Mouse (Mus musculus) central nervous system, embryonic 18 days (tissue): ENCODE measurements around the gene Cdc42bpg. TPM values are rescaled to one million over a fixed set of nuclear protein-coding genes. Genes with fewer than 3 reads are reported as not detected.

ENCODE experiments used
- polyA plus RNA-seq: library from polyadenylated mRNA; depleted of rRNA; stranded (reverse); fragments of >200 nt; gene quantifications from 2 replicates; pipeline ENCODE4 v1.2.3, GENCODE M21; 2012; rRNA removed

The Cdc42bpg gene
- 3.8 and 3.9 TPM in 2 replicates for polyA plus RNA-seq

DNA sequence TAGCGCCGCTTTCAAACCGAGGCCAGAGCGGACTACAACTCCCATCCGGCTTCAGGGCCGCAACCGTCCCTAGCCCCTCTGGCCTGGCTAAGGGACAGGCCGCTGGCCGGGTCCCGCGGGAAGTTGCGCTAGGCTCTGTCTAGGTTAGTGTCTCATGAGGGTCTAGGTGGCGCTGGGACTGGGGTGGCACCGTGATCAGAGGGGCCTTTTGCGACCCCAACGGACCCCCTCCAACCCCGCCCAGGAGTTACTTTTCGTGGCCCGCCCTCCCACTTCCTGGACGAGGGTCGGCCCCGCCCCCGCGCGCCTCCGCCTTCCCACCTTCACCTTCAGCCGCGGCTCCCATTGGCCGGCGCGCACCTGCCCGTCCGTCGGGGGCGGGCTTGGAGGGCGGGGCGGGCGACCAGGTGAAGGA lies at the start of gene Cdc42bpg:
Cdc42bpg (plus strand) TSS at position 320 of the 415 bp plus-strand sequence.

DNA sequence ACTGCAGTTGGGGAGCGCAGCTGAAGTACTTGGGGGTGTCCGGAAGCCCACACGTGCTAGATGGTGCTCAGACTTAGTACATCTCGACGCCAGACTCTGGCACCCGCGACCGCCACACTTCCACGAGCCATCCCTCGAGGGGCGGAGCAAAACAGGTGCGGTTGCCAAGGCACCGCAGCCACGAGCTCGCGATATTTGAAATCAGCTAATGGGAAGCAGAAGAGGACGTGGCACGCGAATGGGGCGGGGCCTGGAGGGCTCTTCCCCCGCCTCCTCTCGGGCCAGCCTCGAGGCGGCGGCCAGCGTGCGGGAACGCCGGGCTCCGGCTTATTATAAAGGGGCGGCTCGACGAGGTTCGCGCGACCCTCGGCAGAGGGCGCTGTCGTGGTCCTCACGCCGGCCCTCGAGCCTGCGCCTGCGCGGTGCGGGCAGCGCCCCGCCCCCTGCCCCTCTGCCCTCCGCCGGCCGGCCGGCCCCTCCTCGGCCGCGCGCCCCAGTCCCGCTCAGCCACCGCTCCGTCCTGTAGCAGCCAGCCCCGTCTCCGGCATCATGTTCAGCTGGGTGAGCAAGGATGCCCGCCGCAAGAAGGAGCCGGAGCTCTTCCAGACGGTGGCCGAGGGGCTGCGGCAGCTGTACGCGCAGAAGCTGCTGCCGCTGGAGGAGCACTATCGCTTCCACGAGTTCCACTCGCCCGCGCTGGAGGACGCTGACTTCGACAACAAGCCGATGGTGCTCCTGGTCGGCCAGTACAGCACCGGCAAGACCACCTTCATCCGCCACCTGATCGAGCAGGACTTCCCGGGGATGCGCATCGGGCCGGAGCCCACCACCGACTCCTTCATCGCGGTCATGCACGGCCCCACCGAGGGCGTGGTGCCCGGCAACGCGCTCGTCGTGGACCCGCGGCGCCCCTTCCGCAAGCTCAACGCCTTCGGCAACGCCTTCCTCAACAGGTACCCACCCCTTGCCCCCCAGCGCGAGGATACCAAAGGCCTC lies 29.5 kb upstream of the Cdc42bpg start, which contains the start of gene Ehd1:
Ehd1 (plus strand) TSS at position 300 of the 996 bp plus-strand sequence.

DNA sequence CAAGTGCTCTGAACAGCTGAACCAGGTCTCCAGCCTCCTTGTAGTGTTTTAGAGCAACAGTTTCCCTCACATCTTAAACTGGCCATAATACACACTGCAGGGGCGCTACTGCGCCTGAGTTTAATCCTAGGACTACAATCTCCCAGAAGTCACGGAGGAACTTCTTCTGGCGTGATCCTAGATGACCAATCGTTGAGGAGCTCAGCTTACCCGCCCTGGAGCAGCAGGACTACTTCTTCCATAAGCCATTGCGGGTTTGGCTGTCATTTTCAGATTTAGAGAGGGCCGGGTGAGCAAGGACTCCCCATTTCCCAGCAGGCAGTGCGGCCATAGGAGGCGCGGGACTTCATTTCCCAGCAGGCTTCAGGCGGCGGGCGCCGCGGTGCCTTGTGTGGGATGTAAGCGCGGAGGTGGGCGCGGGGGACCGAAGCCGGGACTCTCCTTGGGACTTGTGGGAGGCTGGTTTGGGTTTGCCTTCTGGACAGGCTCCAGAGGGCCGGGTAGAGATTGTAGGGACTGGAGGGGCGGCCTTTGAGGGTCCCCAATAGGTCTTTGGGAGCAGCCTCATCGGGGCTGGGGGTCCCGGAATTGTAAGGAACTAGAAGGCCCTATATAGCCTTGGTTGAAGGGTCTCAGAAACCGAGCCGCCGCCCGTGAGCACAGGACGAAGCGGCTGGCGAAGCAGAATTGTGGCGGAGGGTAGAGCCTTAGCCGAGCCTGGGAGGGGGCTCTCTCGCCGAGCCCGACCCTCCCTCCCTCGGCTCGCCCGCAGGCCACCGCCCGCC lies 28.6 kb downstream of the Cdc42bpg start, which contains the start of gene Men1:
Men1 (plus strand) TSS at position 307 of the 785 bp plus-strand sequence.

DNA sequence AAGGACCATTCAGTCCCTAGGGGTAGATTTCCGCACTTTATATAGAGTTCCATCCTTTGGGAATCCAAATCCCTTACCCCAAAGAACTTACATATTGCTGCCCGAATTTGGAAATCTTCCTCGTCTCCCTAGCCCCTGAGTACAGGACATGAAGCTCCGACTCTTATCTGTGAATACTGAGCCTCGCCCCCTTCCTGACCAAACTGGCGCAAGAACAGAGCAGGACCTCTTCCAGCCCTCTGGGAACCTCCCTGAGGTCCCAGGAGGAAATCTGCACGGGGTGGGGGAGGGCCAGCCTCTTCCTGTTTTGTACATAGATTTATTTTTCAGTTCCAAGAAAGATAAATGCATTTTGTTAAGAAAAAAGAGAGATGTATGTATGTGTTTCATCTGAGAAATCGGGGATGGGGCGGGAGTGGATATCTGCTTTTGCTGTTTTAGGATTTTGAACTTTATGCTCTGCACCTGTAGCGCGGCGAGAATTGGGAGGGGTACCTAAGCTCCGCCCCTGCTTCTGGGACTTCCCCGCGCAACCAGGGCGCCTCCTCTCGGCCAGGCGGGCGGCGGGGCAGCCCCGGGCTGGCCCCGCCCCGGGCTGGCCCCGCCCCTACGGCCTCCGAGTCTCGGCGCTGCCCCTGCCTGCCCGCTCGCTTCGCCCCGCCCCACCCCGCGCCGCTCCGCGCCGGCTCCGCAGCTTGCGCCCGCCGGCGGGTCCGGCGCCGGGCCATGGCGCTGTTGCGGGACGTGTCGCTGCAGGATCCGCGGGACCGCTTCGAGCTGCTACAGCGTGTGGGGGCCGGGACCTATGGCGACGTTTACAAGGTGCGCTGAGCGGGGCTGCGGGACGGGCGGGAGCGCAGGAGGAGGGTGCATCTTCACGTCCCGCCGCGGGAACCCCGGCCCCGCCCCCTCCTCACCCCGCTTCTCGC lies 34.5 kb downstream of the Cdc42bpg start, which contains the start of gene Map4k2:
Map4k2 (plus strand) TSS at position 612 of the 929 bp plus-strand sequence.

DNA sequence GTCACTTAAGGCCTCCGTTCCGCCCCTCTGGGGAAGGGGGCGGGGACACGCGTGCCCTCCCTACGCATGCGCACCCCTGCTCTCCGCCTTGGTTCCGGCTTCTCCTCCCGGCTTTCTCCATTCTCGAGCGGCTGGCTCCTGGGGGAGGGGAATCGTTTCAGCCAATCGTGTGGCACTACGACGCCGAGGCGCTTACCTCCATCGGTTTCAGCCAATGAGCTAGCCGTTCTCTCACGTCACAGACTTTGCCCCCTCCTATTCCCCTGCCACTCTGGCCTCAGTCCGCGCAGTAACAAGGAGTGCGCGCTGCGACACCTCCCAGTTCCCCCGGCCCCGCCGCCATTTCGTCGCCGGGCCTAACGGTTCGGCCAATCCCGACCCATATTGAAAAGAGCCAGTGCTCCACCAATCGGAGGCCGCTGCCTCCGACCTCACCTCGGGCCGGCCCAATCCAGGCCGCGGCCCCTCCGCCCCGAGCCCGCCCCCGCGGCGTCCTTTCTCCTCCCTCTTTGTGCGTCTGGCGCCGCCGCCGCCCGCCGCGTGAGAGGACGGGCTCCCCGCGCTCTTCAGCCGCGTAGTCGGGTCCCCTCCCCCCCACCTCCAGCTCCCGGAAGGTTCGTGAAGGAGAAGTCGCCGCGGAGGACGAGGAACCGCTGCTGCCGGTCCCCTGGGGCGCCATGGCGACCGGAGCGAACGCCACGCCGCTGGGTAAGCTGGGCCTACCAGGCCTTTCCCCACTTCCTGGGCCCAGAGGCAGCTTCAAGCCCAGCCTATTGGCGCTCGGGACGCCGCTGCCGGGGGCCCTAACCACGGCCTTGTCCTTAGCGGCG lies 57.4 kb downstream of the Cdc42bpg start, which contains the start of gene Sf1:
Sf1 (plus strand) TSS at position 280 of the 830 bp plus-strand sequence.

Other genes starting within 250 kb of the Cdc42bpg start
- gene Mrpl49, start 248.7 kb upstream of the Cdc42bpg start, polyA plus RNA-seq, result 44.9 and 46.3 TPM in 2 replicates
- 1,265 and 1,281 TPM in 2 replicates for gene Fau, start 248.6 kb upstream of the Cdc42bpg start, polyA plus RNA-seq
- 31.8 and 33.0 TPM in 2 replicates for gene Znhit2, start 245.3 kb upstream of the Cdc42bpg start, polyA plus RNA-seq
- gene Tm7sf2, start 238.1 kb upstream of the Cdc42bpg start, polyA plus RNA-seq, result 99.6 and 104 TPM in 2 replicates
- 87.7 and 91.1 TPM in 2 replicates for gene Vps51, start 229.2 kb upstream of the Cdc42bpg start, polyA plus RNA-seq
- 0.17 TPM in 1 of 2 replicates, not detected in the other for gene Tmem262, start 226.4 kb upstream of the Cdc42bpg start, polyA plus RNA-seq
- gene Gm28374, start 224.2 kb upstream of the Cdc42bpg start, polyA plus RNA-seq, result 1.5 and 1.6 TPM in 2 replicates
- 86.3 and 98.7 TPM in 2 replicates for gene Zfpl1, start 221.5 kb upstream of the Cdc42bpg start, polyA plus RNA-seq
- 4.4 and 4.7 TPM in 2 replicates for gene Cdca5, start 221.5 kb upstream of the Cdc42bpg start, polyA plus RNA-seq
- 0.09 and 0.18 TPM in 2 replicates for gene AC131692.1, start 212.0 kb upstream of the Cdc42bpg start, polyA plus RNA-seq
- gene Naaladl1, start 200.7 kb upstream of the Cdc42bpg start, polyA plus RNA-seq, result 0.59 and 0.63 TPM in 2 replicates
- 51.8 and 53.5 TPM in 2 replicates for gene Sac3d1, start 187.8 kb upstream of the Cdc42bpg start, polyA plus RNA-seq
- gene Snx15, start 178.2 kb upstream of the Cdc42bpg start, polyA plus RNA-seq, result 55.8 and 56.8 TPM in 2 replicates
- 0.15 TPM in 1 of 2 replicates, not detected in the other for gene Batf2, start 165.5 kb upstream of the Cdc42bpg start, polyA plus RNA-seq
- 107 and 108 TPM in 2 replicates for gene Arl2, start 164.9 kb upstream of the Cdc42bpg start, polyA plus RNA-seq
- 0.05 TPM in 1 of 2 replicates, not detected in the other for gene Majin, start 122.1 kb upstream of the Cdc42bpg start, polyA plus RNA-seq
- 0.11 TPM in 1 of 2 replicates, not detected in the other for gene Gpha2, start 80.1 kb upstream of the Cdc42bpg start, polyA plus RNA-seq
- 152 TPM in 2 replicates for gene Ppp2r5b, start 70.6 kb upstream of the Cdc42bpg start, polyA plus RNA-seq
- gene Atg2a, start 64.8 kb upstream of the Cdc42bpg start, polyA plus RNA-seq, result 17.8 and 20.5 TPM in 2 replicates
- gene Ehd1, start 29.7 kb upstream of the Cdc42bpg start, polyA plus RNA-seq, result 147 and 154 TPM in 2 replicates
- gene Men1, start 28.5 kb downstream of the Cdc42bpg start, polyA plus RNA-seq, result 94.3 and 100.0 TPM in 2 replicates
- gene Map4k2, start 34.7 kb downstream of the Cdc42bpg start, polyA plus RNA-seq, result 137 and 144 TPM in 2 replicates
- 105 and 134 TPM in 2 replicates for gene Sf1, start 57.2 kb downstream of the Cdc42bpg start, polyA plus RNA-seq
- 4.8 and 13.2 TPM in 2 replicates for gene Pygm, start 77.9 kb downstream of the Cdc42bpg start, polyA plus RNA-seq
- 182 and 184 TPM in 2 replicates for gene Rasgrp2, start 92.9 kb downstream of the Cdc42bpg start, polyA plus RNA-seq
- 226 and 258 TPM in 2 replicates for gene Nrxn2, start 112.3 kb downstream of the Cdc42bpg start, polyA plus RNA-seq
- 0.08 and 0.17 TPM in 2 replicates for gene Slc22a12, start 236.6 kb downstream of the Cdc42bpg start, polyA plus RNA-seq